Mouse (Mus musculus) liver, postnatal 0 days (tissue): ENCODE results near the gene Itga3. TPM values are rescaled to one million over a fixed set of nuclear protein-coding genes. Genes with fewer than 3 reads are reported as not detected.

Experiments used
- ATAC-seq: fragments of 200-750 bp; cut with Nextera tagmentation; 2 replicates; pipeline ENCODE4 v1.8.0; 2017; ENCODE audit warnings: mild to moderate bottlenecking, moderate library complexity
- DNase-seq: peaks from one replicate; pipeline ENCODE4 v3.0.0-alpha.2; 2016
- H3K27ac ChIP-seq: fragments of 300-500 bp; sonication (generic); 2 replicates; pipeline ENCODE4 v1.5.1; 2014; ENCODE audit warnings: antibody characterized with exemption, moderate library complexity, mild to moderate bottlenecking, low read depth
- H3K27me3 ChIP-seq: fragments of 300-500 bp; sonication (generic); 2 replicates; pipeline ENCODE4 v1.6.1; 2014; ENCODE audit warnings: low read length, control low read depth, mixed read lengths; ENCODE audit not compliant: insufficient read depth
- H3K36me3 ChIP-seq: fragments of 300-500 bp; sonication (generic); replicated peaks from 2 replicates; pipeline ENCODE4 v1.6.1; 2014; ENCODE audit warnings: mild to moderate bottlenecking, control low read depth, low read length, moderate library complexity, mixed read lengths; ENCODE audit not compliant: insufficient read depth
- H3K4me1 ChIP-seq: fragments of 300-500 bp; sonication (generic); 2 replicates; pipeline ENCODE4 v1.6.1; 2014; ENCODE audit warnings: antibody characterized with exemption, mild to moderate bottlenecking, control low read depth; ENCODE audit not compliant: insufficient read depth
- H3K4me2 ChIP-seq: fragments of 300-500 bp; sonication (generic); 2 replicates; pipeline ENCODE4 v1.6.1; 2014; ENCODE audit warnings: low read depth, mild to moderate bottlenecking, low read length, moderate library complexity, mixed read lengths
- H3K4me3 ChIP-seq: fragments of 300-500 bp; sonication (generic); 2 replicates; pipeline ENCODE4 v1.5.1; 2014; ENCODE audit warnings: low read depth, low read length
- H3K9ac ChIP-seq: fragments of 300-500 bp; sonication (generic); replicated peaks from 2 replicates; pipeline ENCODE4 v1.6.1; 2014; ENCODE audit warnings: mild to moderate bottlenecking, moderate library complexity
- H3K9me3 ChIP-seq: fragments of 300-500 bp; sonication (generic); 2 replicates; pipeline ENCODE4 v1.6.1; 2016; ENCODE audit warnings: mild to moderate bottlenecking, control low read depth, low read length, mixed read lengths
- CTCF ChIP-seq: sonication (generic); IDR thresholded peaks from 2 replicates; pipeline ENCODE4 v1.5.1; 2016; ENCODE audit warnings: antibody characterized with exemption, low read depth
- EP300 ChIP-seq: IDR thresholded peaks from 2 replicates; pipeline ENCODE4 v1.6.1; 2016; ENCODE audit warnings: antibody characterized with exemption, low read depth, mild to moderate bottlenecking
- WGBS: fragments of 180-500 bp; shearing (Covaris S2); extraction: QIAGEN DNeasy Blood & Tissue Kit; methylation state at CpG from one replicate; pipeline ENCODE4 v1.1.7; 2014; ENCODE audit not compliant: insufficient replicate concordance; 5-methylcytosine and 5-hydroxymethylcytosine counted together
- polyA plus RNA-seq: library from polyadenylated mRNA; unstranded; fragments of >200 nt; fragmentation: Nextera tagmentation; extraction: Ambion mirVana; gene quantifications from 2 replicates; pipeline ENCODE4 v1.2.1, GENCODE M21; 2015

The Itga3 gene
- polyA plus RNA-seq, 1 experiment from 2014 or later = 1.0 TPM

- H3K9me3 ChIP-seq = no peaks in the 10 kb centered on the region
Measured at GRCm38 (mm10) chr11:95098346-95099095, 21.9 kb upstream of the Itga3 start.

GRCm38 (mm10) chr11:95097889-95098288 is 21.3 kb upstream of the Itga3 start:
- WGBS = 61% methylated on average over 6 of the region's 6 CpGs
- H3K9me3 ChIP-seq = no peaks in the 10 kb centered on the region
- 0 out of 2 replicates have a peak, but pooled peaks cover 2% of the 10 kb centered on the region for H3K27me3 ChIP-seq
- H3K4me3 ChIP-seq = no peak overlapping the region
- H3K36me3 ChIP-seq = no peaks in the 10 kb centered on the region
- DNase-seq = no peak
- peaks cover 9% of the 10 kb centered on the region for H3K4me1 ChIP-seq
- no peak overlapping the region for H3K9ac ChIP-seq
- no peak for ATAC-seq
- H3K27ac ChIP-seq = no peak overlapping the region
- H3K4me2 ChIP-seq = no peak overlapping the region
- TF ChIP-seq EP300 (no peak), CTCF (no peak)

More at GRCm38 (mm10) chr11:95098346-95099095, 21.9 kb upstream of the Itga3 start:
- no peak overlapping the region for H3K4me3 ChIP-seq
- H3K4me1 ChIP-seq = peaks cover 9% of the 10 kb centered on the region
- no peak overlapping the region for H3K4me2 ChIP-seq
- TF ChIP-seq EP300 (no peak), CTCF (no peak)
- no peak overlapping the region for H3K9ac ChIP-seq
- ATAC-seq (no peak), DNase-seq (no peak)
- H3K27me3 ChIP-seq = 0 out of 2 replicates have a peak, but pooled peaks cover 2% of the 10 kb centered on the region
- 66% methylated on average over 5 of the region's 5 CpGs for WGBS
- no peaks in the 10 kb centered on the region for H3K36me3 ChIP-seq
- H3K27ac ChIP-seq = no peak overlapping the region

GRCm38 (mm10) chr11:95096608-95097373 is 20.2 kb upstream of the Itga3 start:
- TF ChIP-seq CTCF (no peak), EP300 (no peak)
- Histone ChIP-seq H3K36me3 (no peaks in the 10 kb centered on the region), H3K27me3 (0 out of 2 replicates have a peak, but pooled peaks cover 2% of the 10 kb centered on the region), H3K9ac (no peak overlapping the region), H3K4me1 (peaks cover 9% of the 10 kb centered on the region), H3K27ac (no peak overlapping the region), H3K4me2 (no peak overlapping the region), H3K4me3 (no peak overlapping the region), H3K9me3 (no peaks in the 10 kb centered on the region)
- peak; percentile 35 for DNase-seq
- ATAC-seq = peak; percentile 85
- WGBS = 61% methylated on average over 4 of the region's 4 CpGs

- Histone ChIP-seq H3K9me3 (no peaks in the 10 kb centered on the region), H3K36me3 (no peaks in the 10 kb centered on the region), H3K27ac (no peak overlapping the region), H3K4me3 (no peak overlapping the region), H3K4me1 (peaks cover 9% of the 10 kb centered on the region), H3K4me2 (no peak overlapping the region), H3K27me3 (0 out of 2 replicates have a peak, but pooled peaks cover 2% of the 10 kb centered on the region), H3K9ac (no peak overlapping the region)
- whole genome bisulfite sequencing = 82% methylated on average over 10 of the region's 10 CpGs
- DNase-seq (no peak), ATAC-seq (no peak)
- TF ChIP-seq CTCF = no peak
- no peak for TF ChIP-seq EP300
Measured at GRCm38 (mm10) chr11:95095596-95095995, 19.0 kb upstream of the Itga3 start.

- no peak for DNase-seq
- WGBS = 41% methylated on average over 5 of the region's 5 CpGs
- Histone ChIP-seq H3K27ac (no peak overlapping the region; the same call in 1 of the 2 replicates), H3K4me1 (peaks cover 9% of the 10 kb centered on the region), H3K9ac (no peak overlapping the region), H3K27me3 (no peaks in the 10 kb centered on the region), H3K9me3 (no peaks in the 10 kb centered on the region), H3K4me3 (no peak overlapping the region), H3K4me2 (no peak overlapping the region), H3K36me3 (no peaks in the 10 kb centered on the region)
- ATAC-seq = peak; percentile 76
- TF ChIP-seq EP300 = peak; percentile 21; the same call in 1 of the 2 replicates
- no peak for TF ChIP-seq CTCF
Measured at GRCm38 (mm10) chr11:95093077-95093476, 16.5 kb upstream of the Itga3 start.

- ATAC-seq = no peak
- H3K9ac ChIP-seq = no peak overlapping the region
- H3K36me3 ChIP-seq = no peaks in the 10 kb centered on the region
- H3K27me3 ChIP-seq = no peaks in the 10 kb centered on the region
- no peaks in the 10 kb centered on the region for H3K9me3 ChIP-seq
- WGBS = 55% methylated on average over 16 of the region's 16 CpGs
- peaks cover 3% of the 10 kb centered on the region; the same call in 1 of the 2 replicates for H3K4me1 ChIP-seq
- TF ChIP-seq EP300 = no peak
- TF ChIP-seq CTCF = no peak
- H3K4me3 ChIP-seq = no peak overlapping the region
- H3K27ac ChIP-seq = no peak overlapping the region
- no peak overlapping the region for H3K4me2 ChIP-seq
- DNase-seq = no peak
Measured at GRCm38 (mm10) chr11:95088857-95089779, 12.5 kb upstream of the Itga3 start.
